8 mouse cellular contexts compared by ENCODE assay signal in the genomic region with DNA sequence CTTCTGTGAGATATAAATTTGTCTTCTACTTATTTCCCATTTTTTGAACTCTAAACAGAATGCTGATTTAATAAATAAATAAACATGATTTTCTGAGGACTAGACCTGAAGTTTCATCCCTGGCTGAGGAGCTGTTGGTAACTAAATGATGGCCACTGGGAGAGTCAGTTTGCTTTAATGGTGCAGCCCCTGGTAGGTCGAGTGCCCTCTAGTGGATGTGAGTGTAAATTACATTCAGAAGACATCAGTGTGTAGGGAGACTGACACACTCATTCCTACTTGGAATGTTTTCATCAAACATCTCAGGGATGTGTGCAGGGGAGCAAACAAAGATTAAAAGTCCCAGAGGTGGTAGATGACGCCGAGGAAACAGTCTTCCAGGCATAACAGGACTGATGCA.
DNase-seq lines count a peak whose midpoint lies in the region; ATAC-seq and TF ChIP-seq lines count a peak whose summit lies in the region.

No protein-coding gene starts in this region.

- in situ Hi-C loops in Patski (cut with MboI; ENCODE audit: low pct_unique_long_range_greater_than_20kb) = no loop called here

- no peak overlapping the region for H3K4me3 ChIP-seq in hindbrain, embryonic 14.5 days (replicated peaks; ENCODE audit: low read length)

- WGBS in hindbrain, embryonic 14.5 days = 41% methylated on average over 3 of the region's 3 CpGs

- no peak for ATAC-seq in Patski
- no peak for ATAC-seq in hindbrain, embryonic 14.5 days (ENCODE audit: low FRiP score)

- CTCF ChIA-PET in Patski (lab: Charles Lee) = interaction anchor here (0.8 to 1.2 kb wide), 6 partner anchors 11 to 98 kb away, joined by 3 to 6 read pairs (median 3); no protein-coding TSS in a partner anchor

- POLR2A ChIA-PET in Patski (lab: Charles Lee) = no interaction called here

- DNase-seq in heart, postnatal 10 days = peak; percentile 3 to 25
- no peak for DNase-seq in heart, postnatal 4 days
- peak; percentile 40 for DNase-seq in 416B (ENCODE audit: low read depth)
- no peak for DNase-seq in Patski (ENCODE audit: low read depth, low spot score)
- peak; percentile 54 for DNase-seq in induced T-regulatory cell, adult 2 months (ENCODE audit: low read depth)
- no peak for DNase-seq in left cerebral cortex, postnatal 10 days (ENCODE audit: extremely low spot score in 1 of 2, low spot score in 2 of 2)
- no peak for DNase-seq in left cerebral cortex, adult 8-10 months (ENCODE audit: low spot score in 2 of 2)
- DNase-seq in hindbrain, embryonic 14.5 days (ENCODE audit: low spot score) = no peak

- H3K4me2 ChIP-seq in hindbrain, embryonic 14.5 days (replicated peaks) = no peak overlapping the region

- no peaks in the 10 kb centered on the region for H3K27me3 ChIP-seq in Patski
- H3K27me3 ChIP-seq in hindbrain, embryonic 14.5 days (ENCODE audit: control insufficient read depth, insufficient read depth, low read length) = no peaks in the 10 kb centered on the region

- H3K4me1 ChIP-seq in hindbrain, embryonic 14.5 days (replicated peaks; ENCODE audit: control insufficient read depth, insufficient read depth, low read length) = no peaks in the 10 kb centered on the region

- no peaks in the 10 kb centered on the region for H3K36me3 ChIP-seq in hindbrain, embryonic 14.5 days (replicated peaks; ENCODE audit: control insufficient read depth, insufficient read depth)

- H3K9me3 ChIP-seq in hindbrain, embryonic 14.5 days (ENCODE audit: control insufficient read depth, low read length) = no peaks in the 10 kb centered on the region

- H3K27ac ChIP-seq in hindbrain, embryonic 14.5 days = no peak overlapping the region

- peak; percentile 66 for TF ChIP-seq CTCF in Patski (IDR thresholded peaks at IDR 0.05)

- no peak overlapping the region for H3K9ac ChIP-seq in hindbrain, embryonic 14.5 days

- intact Hi-C loops in heart, postnatal 10 days (cut with DNase I) = loop anchor here (5.0 kb wide), 1 partner anchor 82 kb away; no protein-coding TSS in a partner anchor
- intact Hi-C loops in left cerebral cortex, postnatal 10 days (cut with DNase I) = no loop called here

Comparison
In these comparisons a context has a peak if more than half of its experiments do, and no peak if none do; other contexts are left out.
1. DNase-seq: peak in heart, postnatal 10 days (2 of 2), 416B (single experiment) and induced T-regulatory cell, adult 2 months (single experiment); none in heart, postnatal 4 days (single experiment), Patski (single experiment), left cerebral cortex, postnatal 10 days (0 of 2), left cerebral cortex, adult 8-10 months (0 of 2) and hindbrain, embryonic 14.5 days (single experiment).